Mouse (Mus musculus): ENCODE measurements around the gene Mtfmt. TPM values are rescaled to one million over a fixed set of nuclear protein-coding genes. Genes with fewer than 3 reads are reported as not detected.

Gene Mtfmt
- polyA plus RNA-seq, 1 experiment: not detected

- no peak for TF ChIP-seq POLR2A (IDR thresholded peaks at IDR 0.05; ENCODE audit: insufficient read depth, low read depth, low read length)
- TF ChIP-seq CTCF (IDR thresholded peaks at IDR 0.05; ENCODE audit: insufficient read depth, low read depth, low read length): no peak
- H3K4me3 ChIP-seq (ENCODE audit: insufficient read depth, low read depth, low read length): no peak overlapping the region
- no peaks in the 10 kb centered on the region for H3K4me1 ChIP-seq (ENCODE audit: control insufficient read depth, insufficient read depth, low read length)
- H3K27ac ChIP-seq (ENCODE audit: insufficient read depth, low read depth, low read length): no peak overlapping the region
- 60% methylated on average over 4 of the region's 4 CpGs for WGBS
Measured at GRCm38 (mm10) chr9:65435211-65435610, 371 bp upstream of the Mtfmt start.

GRCm38 (mm10) chr9:65444692-65445091 is 9.1 kb downstream of the Mtfmt start:
- Histone ChIP-seq H3K4me3 (ENCODE audit: insufficient read depth, low read depth, low read length) (no peak overlapping the region), H3K4me1 (ENCODE audit: control insufficient read depth, insufficient read depth, low read length) (no peaks in the 10 kb centered on the region), H3K27ac (ENCODE audit: insufficient read depth, low read depth, low read length) (no peak overlapping the region)
- WGBS: 98% methylated on average over 4 of the region's 4 CpGs
- TF ChIP-seq CTCF (IDR thresholded peaks at IDR 0.05; ENCODE audit: insufficient read depth, low read depth, low read length): no peak
- TF ChIP-seq POLR2A (IDR thresholded peaks at IDR 0.05; ENCODE audit: insufficient read depth, low read depth, low read length): no peak

- Histone ChIP-seq H3K4me3 (ENCODE audit: insufficient read depth, low read depth, low read length) (no peak overlapping the region), H3K4me1 (ENCODE audit: control insufficient read depth, insufficient read depth, low read length) (no peaks in the 10 kb centered on the region), H3K27ac (ENCODE audit: insufficient read depth, low read depth, low read length) (no peak overlapping the region)
- 93% methylated on average over 6 of the region's 6 CpGs for WGBS
- TF ChIP-seq POLR2A (IDR thresholded peaks at IDR 0.05; ENCODE audit: insufficient read depth, low read depth, low read length): no peak
- TF ChIP-seq CTCF (IDR thresholded peaks at IDR 0.05; ENCODE audit: insufficient read depth, low read depth, low read length): no peak
Measured at GRCm38 (mm10) chr9:65447951-65448350, 12.4 kb downstream of the Mtfmt start.

GRCm38 (mm10) chr9:65458975-65459374 is 23.4 kb downstream of the Mtfmt start:
- TF ChIP-seq POLR2A (IDR thresholded peaks at IDR 0.05; ENCODE audit: insufficient read depth, low read depth, low read length): no peak
- TF ChIP-seq CTCF (IDR thresholded peaks at IDR 0.05; ENCODE audit: insufficient read depth, low read depth, low read length): no peak
- peaks cover 5% of the 10 kb centered on the region; the same call in 1 of the 2 replicates for H3K4me1 ChIP-seq (ENCODE audit: control insufficient read depth, insufficient read depth, low read length)
- no peak overlapping the region for H3K4me3 ChIP-seq (ENCODE audit: insufficient read depth, low read depth, low read length)
- no peak overlapping the region for H3K27ac ChIP-seq (ENCODE audit: insufficient read depth, low read depth, low read length)
- 88% methylated on average over 2 of the region's 2 CpGs for WGBS

GRCm38 (mm10) chr9:65460198-65460597 is 24.6 kb downstream of the Mtfmt start:
- 0 out of 2 replicates have a peak overlapping the region, but pooled peaks have one; percentile 82 for H3K27ac ChIP-seq (ENCODE audit: insufficient read depth, low read depth, low read length)
- WGBS: 41% methylated on average over 3 of the region's 3 CpGs
- TF ChIP-seq CTCF (IDR thresholded peaks at IDR 0.05; ENCODE audit: insufficient read depth, low read depth, low read length) (no peak), POLR2A (IDR thresholded peaks at IDR 0.05; ENCODE audit: insufficient read depth, low read depth, low read length) (no peak)

DNA sequence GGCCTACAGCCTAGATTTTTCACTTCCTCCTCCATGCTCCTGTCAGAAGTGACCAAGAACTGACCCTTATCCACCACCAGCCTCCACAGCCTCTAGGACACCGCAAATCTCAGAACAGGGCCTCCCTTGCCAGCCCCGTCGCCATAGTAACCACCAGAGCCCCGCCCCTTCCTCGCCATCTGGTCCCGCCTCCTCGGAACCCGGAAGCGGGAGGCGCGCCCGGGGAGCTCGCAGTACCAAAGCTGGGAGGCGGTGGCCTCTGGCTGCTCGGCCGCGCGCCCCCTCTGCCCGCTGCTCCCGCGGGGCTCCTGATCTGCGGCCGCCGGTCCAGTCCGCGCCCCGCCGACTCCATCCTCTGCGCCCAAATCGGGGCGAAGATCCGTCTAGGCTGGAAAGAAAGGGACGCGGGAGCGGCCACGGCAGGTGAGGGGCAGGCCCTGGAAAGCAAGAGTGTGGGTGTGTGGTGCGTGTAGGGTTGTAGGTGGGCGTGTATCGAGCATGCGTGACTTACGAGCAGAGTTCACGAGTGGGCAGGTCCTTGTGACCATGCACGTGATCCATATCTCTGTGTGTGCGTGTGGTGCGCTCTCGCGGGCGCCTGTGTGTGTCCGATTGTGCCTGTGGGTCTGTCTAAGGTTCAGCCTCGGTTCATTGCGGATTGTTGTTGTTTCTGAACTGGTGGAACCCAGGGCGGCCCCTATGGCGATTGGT is 25.3 kb downstream of the Mtfmt start, which contains the start of gene Spg21:
Gene Spg21, plus strand, starts transcription at position 216 of the 711 bp plus-strand sequence.
- no peak for TF ChIP-seq CTCF (IDR thresholded peaks at IDR 0.05; ENCODE audit: insufficient read depth, low read depth, low read length)
- peak; percentile 60; the same call in 1 of the 2 replicates for TF ChIP-seq POLR2A (IDR thresholded peaks at IDR 0.05; ENCODE audit: insufficient read depth, low read depth, low read length)
- peak within 1 kb of the TSS; percentile 82; the same call in 1 of the 2 replicates for H3K27ac ChIP-seq (ENCODE audit: insufficient read depth, low read depth, low read length)
- peak within 1 kb of the TSS; percentile 65 for H3K4me3 ChIP-seq (ENCODE audit: insufficient read depth, low read depth, low read length)
- under 1% methylated on average over 53 of the region's 53 CpGs for WGBS
- peaks cover 5% of the 10 kb centered on the region; the same call in 1 of the 2 replicates for H3K4me1 ChIP-seq (ENCODE audit: control insufficient read depth, insufficient read depth, low read length)

More at GRCm38 (mm10) chr9:65460198-65460597, 24.6 kb downstream of the Mtfmt start:
- Histone ChIP-seq H3K4me1 (ENCODE audit: control insufficient read depth, insufficient read depth, low read length) (peaks cover 5% of the 10 kb centered on the region; the same call in 1 of the 2 replicates), H3K4me3 (ENCODE audit: insufficient read depth, low read depth, low read length) (no peak overlapping the region)

DNA sequence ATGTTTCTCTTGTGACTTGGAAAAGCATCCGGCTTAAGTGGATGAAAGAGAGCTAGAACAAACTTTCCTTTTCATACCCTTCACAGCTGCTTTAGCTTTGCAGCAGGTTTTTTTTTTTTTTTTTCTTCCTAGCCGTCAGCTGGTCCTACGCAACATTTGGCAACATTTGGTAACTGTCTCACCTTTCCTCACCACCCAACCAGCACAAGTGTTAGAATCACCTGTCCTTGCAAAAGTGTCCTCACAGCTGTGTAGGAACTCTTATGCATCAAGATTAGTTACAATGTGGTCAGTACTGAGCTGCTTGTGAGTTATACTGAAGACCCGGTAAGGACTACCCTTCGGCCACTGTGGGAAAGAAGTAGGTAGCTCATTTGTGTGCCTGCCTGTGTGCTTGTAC is 27.0 kb downstream of the Mtfmt start:
- no peak overlapping the region for H3K27ac ChIP-seq (ENCODE audit: insufficient read depth, low read depth, low read length)
- 67% methylated on average over 5 of the region's 5 CpGs for WGBS
- no peak for TF ChIP-seq POLR2A (IDR thresholded peaks at IDR 0.05; ENCODE audit: insufficient read depth, low read depth, low read length)

GRCm38 (mm10) chr9:65464161-65464560 is 28.6 kb downstream of the Mtfmt start:
- WGBS: 76% methylated on average over 6 of the region's 6 CpGs
- Histone ChIP-seq H3K27ac (ENCODE audit: insufficient read depth, low read depth, low read length) (no peak overlapping the region), H3K4me3 (ENCODE audit: insufficient read depth, low read depth, low read length) (no peak overlapping the region), H3K4me1 (ENCODE audit: control insufficient read depth, insufficient read depth, low read length) (peaks cover 5% of the 10 kb centered on the region; the same call in 1 of the 2 replicates)
- TF ChIP-seq CTCF (IDR thresholded peaks at IDR 0.05; ENCODE audit: insufficient read depth, low read depth, low read length): no peak
- no peak for TF ChIP-seq POLR2A (IDR thresholded peaks at IDR 0.05; ENCODE audit: insufficient read depth, low read depth, low read length)

More for the DNA sequence above, 27.0 kb downstream of the Mtfmt start:
- Histone ChIP-seq H3K4me1 (ENCODE audit: control insufficient read depth, insufficient read depth, low read length) (peaks cover 5% of the 10 kb centered on the region; the same call in 1 of the 2 replicates), H3K4me3 (ENCODE audit: insufficient read depth, low read depth, low read length) (no peak overlapping the region)

DNA sequence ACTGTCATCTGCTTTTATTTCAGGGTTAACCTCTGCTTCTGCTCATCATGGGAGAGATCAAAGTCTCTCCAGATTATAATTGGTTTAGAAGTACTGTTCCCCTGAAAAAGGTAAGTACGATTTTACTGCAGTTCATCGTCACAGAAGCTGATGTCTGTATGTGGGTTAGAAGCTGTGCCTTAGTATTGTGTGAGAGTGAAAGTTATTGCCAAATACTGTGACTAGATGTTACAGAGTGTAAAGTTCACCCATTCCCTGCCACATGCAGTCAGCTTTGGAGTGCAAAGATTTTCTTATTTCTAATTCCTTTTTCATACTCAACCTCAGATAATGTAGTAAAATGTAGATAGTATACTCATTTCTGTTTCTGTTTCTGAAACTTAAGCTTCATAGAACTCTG is 29.7 kb downstream of the Mtfmt start:
- 95% methylated on average over 2 of the region's 2 CpGs for WGBS

More for the DNA sequence above, 29.7 kb downstream of the Mtfmt start:
- TF ChIP-seq POLR2A (IDR thresholded peaks at IDR 0.05; ENCODE audit: insufficient read depth, low read depth, low read length) (no peak), CTCF (IDR thresholded peaks at IDR 0.05; ENCODE audit: insufficient read depth, low read depth, low read length) (no peak)
- Histone ChIP-seq H3K27ac (ENCODE audit: insufficient read depth, low read depth, low read length) (no peak overlapping the region), H3K4me3 (ENCODE audit: insufficient read depth, low read depth, low read length) (no peak overlapping the region), H3K4me1 (ENCODE audit: control insufficient read depth, insufficient read depth, low read length) (peaks cover 2% of the 10 kb centered on the region; the same call in 1 of the 2 replicates)

Data from olfactory bulb, adult 2 months (tissue).